Mouse (Mus musculus) naive thymus-derived CD4-positive, alpha-beta T cell, adult 2 months (primary cell): ENCODE results near the gene Nlrp9c.
"Not testable (repeated sequence)": the region's sequence is repeated elsewhere in the genome, so short reads cannot be mapped to it uniquely, and the experiment has no call there.

Experiments
- DNase-seq: peaks from one replicate; pipeline ENCODE4 v3.0.0-alpha.2; 2011; ENCODE audit warnings: low read depth

Nlrp9c gene

GRCm38 (mm10) chr7:26403600-26403999, at the start of gene Nlrp9c:
Nlrp9c (minus strand) TSS chr7:26403700.
- not testable (repeated sequence) for DNase-seq

- no peak for DNase-seq
These were observed 31.3 kb upstream of the Nlrp9c start, which contains the start of gene Nlrp4a for GRCm38 (mm10) chr7:26434813-26435212. Nlrp4a (plus strand) TSS chr7:26435113.

GRCm38 (mm10) chr7:26391811-26392210, 11.7 kb downstream of the Nlrp9c start:
- not testable (repeated sequence) for DNase-seq

GRCm38 (mm10) chr7:26391137-26391536, 12.4 kb downstream of the Nlrp9c start:
- DNase-seq, result not testable (repeated sequence)

- not testable (repeated sequence) for DNase-seq
These were observed 16.8 kb downstream of the Nlrp9c start for GRCm38 (mm10) chr7:26386691-26387090.

- no peak for DNase-seq
These were observed 22.7 kb downstream of the Nlrp9c start for GRCm38 (mm10) chr7:26380807-26381206.

- DNase-seq, result not testable (repeated sequence)
These were observed 30.3 kb downstream of the Nlrp9c start for GRCm38 (mm10) chr7:26373221-26373620.

- DNase-seq, result not testable (repeated sequence)
These were observed 46.8 kb downstream of the Nlrp9c start for GRCm38 (mm10) chr7:26356719-26357118.

- DNase-seq, result not testable (repeated sequence)
These were observed 51.2 kb downstream of the Nlrp9c start for GRCm38 (mm10) chr7:26352258-26352657.

- DNase-seq, result not testable (repeated sequence)
These were observed 53.3 kb downstream of the Nlrp9c start for GRCm38 (mm10) chr7:26350177-26350576.

- not testable (repeated sequence) for DNase-seq
These were observed 83.1 kb downstream of the Nlrp9c start for GRCm38 (mm10) chr7:26320361-26320760.

GRCm38 (mm10) chr7:26315809-26316208, 87.7 kb downstream of the Nlrp9c start:
- DNase-seq, result not testable (repeated sequence)

GRCm38 (mm10) chr7:26315194-26315593, 88.3 kb downstream of the Nlrp9c start:
- not testable (repeated sequence) for DNase-seq

- DNase-seq, result not testable (repeated sequence)
These were observed 91.7 kb downstream of the Nlrp9c start for GRCm38 (mm10) chr7:26311786-26312185.

GRCm38 (mm10) chr7:26306926-26307325, 96.6 kb downstream of the Nlrp9c start, which contains the start of gene Cyp2a4:
Cyp2a4 (plus strand) TSS chr7:26307169.
- DNase-seq, result not testable (repeated sequence)

- not testable (repeated sequence) for DNase-seq
These were observed 99.9 kb downstream of the Nlrp9c start for GRCm38 (mm10) chr7:26303429-26304166.
